Mouse (Mus musculus) liver, adult 2 months (tissue): ENCODE measurements around the gene Scn11a. TPM values are rescaled to one million over a fixed set of nuclear protein-coding genes. Genes with fewer than 3 reads are reported as not detected.
A peak's percentile ranks its signal among the peaks of the same experiment; 100 is the strongest.

Experiments
- DNase-seq: peaks from one replicate; pipeline ENCODE4 v3.0.0-alpha.2; 2011; ENCODE audit warnings: low read depth, low spot score; ENCODE audit errors: extremely low read depth
- H3K27ac ChIP-seq: fragments of 200-500 bp; replicated peaks from 2 replicates; pipeline ENCODE4 v1.5.1; 2012; ENCODE audit warnings: low read depth, mild to moderate bottlenecking, control low read depth, inconsistent platforms, low read length; ENCODE audit not compliant: insufficient read depth
- H3K27me3 ChIP-seq: fragments of 200-500 bp; 2 replicates; pipeline ENCODE4 v1.6.1; 2012; ENCODE audit warnings: mild to moderate bottlenecking, moderate library complexity, low read length, inconsistent platforms; ENCODE audit not compliant: control insufficient read depth, insufficient read depth
- H3K36me3 ChIP-seq: fragments of 200-500 bp; 2 replicates; pipeline ENCODE4 v1.6.1; 2012; ENCODE audit warnings: low read length, inconsistent platforms; ENCODE audit not compliant: control insufficient read depth, insufficient read depth
- H3K4me1 ChIP-seq: fragments of 200-500 bp; 2 replicates; pipeline ENCODE4 v1.6.1; 2011; ENCODE audit warnings: low read length; ENCODE audit not compliant: control insufficient read depth, insufficient read depth
- H3K4me3 ChIP-seq: fragments of 200-500 bp; 2 replicates; pipeline ENCODE4 v1.5.1; 2011; ENCODE audit warnings: low read depth, mild to moderate bottlenecking, control low read depth, low read length, moderate library complexity; ENCODE audit not compliant: insufficient read depth
- H3K79me2 ChIP-seq: fragments of 200-500 bp; 2 replicates; pipeline ENCODE4 v1.6.1; 2012; ENCODE audit warnings: inconsistent platforms, mild to moderate bottlenecking, low read length, moderate library complexity; ENCODE audit not compliant: control insufficient read depth, insufficient read depth
- H3K9ac ChIP-seq: fragments of 200-500 bp; 2 replicates; pipeline ENCODE4 v1.6.1; 2012; ENCODE audit warnings: low read depth, mild to moderate bottlenecking, control low read depth, inconsistent platforms, low read length
- CTCF ChIP-seq: fragments of 200-500 bp; IDR thresholded peaks from 2 replicates; pipeline ENCODE4 v1.5.1; 2011; ENCODE audit warnings: low read depth, low read length, control low read depth
- POLR2A ChIP-seq: fragments of 200-500 bp; IDR thresholded peaks from 2 replicates; pipeline ENCODE4 v1.6.1; 2011; ENCODE audit warnings: low read length, control low read depth; ENCODE audit not compliant: insufficient read depth; ENCODE audit errors: extremely low read depth
- WGBS: fragments of 180-500 bp; shearing (Covaris S2); methylation state at CpG from one replicate; pipeline ENCODE4 v1.1.7; 2018; 5-methylcytosine and 5-hydroxymethylcytosine counted together
- polyA plus RNA-seq: library from polyadenylated mRNA; depleted of rRNA; stranded (reverse); fragments of >200 nt; gene quantifications from 2 replicates; pipeline ENCODE4 v1.2.3, GENCODE M21; 2012
- total RNA-seq: library from RNA; depleted of rRNA; stranded (reverse); fragments of >200 nt; gene quantifications from 2 replicates; pipeline ENCODE4 v1.2.3, GENCODE M21; 2014

Gene Scn11a
- total and polyA plus RNA-seq, 2 experiments: not detected

- Histone ChIP-seq H3K4me1 (no peaks in the 10 kb centered on the region), H3K27ac (no peak overlapping the region), H3K4me3 (no peak overlapping the region), H3K79me2 (no peaks in the 10 kb centered on the region), H3K9ac (no peak overlapping the region), H3K36me3 (no peaks in the 10 kb centered on the region), H3K27me3 (no peaks in the 10 kb centered on the region)
- no peak for DNase-seq
- 58% methylated on average over 4 of the region's 4 CpGs for WGBS
- TF ChIP-seq CTCF: no peak
- no peak for TF ChIP-seq POLR2A
These were observed 30.8 kb downstream of the Scn11a start for GRCm38 (mm10) chr9:119794470-119794869.

- H3K4me3 ChIP-seq: no peak overlapping the region
- no peak overlapping the region for H3K9ac ChIP-seq
- TF ChIP-seq CTCF: peak; percentile 35
- no peak for TF ChIP-seq POLR2A
- H3K36me3 ChIP-seq: no peaks in the 10 kb centered on the region
- no peak overlapping the region for H3K27ac ChIP-seq
- H3K27me3 ChIP-seq: no peaks in the 10 kb centered on the region
- no peaks in the 10 kb centered on the region for H3K4me1 ChIP-seq
- no peaks in the 10 kb centered on the region for H3K79me2 ChIP-seq
- WGBS: 54% methylated on average over 9 of the region's 9 CpGs
- no peak for DNase-seq
These were observed 32.8 kb downstream of the Scn11a start for GRCm38 (mm10) chr9:119792505-119792904.

- Histone ChIP-seq H3K4me1 (no peaks in the 10 kb centered on the region), H3K4me3 (no peak overlapping the region), H3K79me2 (no peaks in the 10 kb centered on the region), H3K36me3 (no peaks in the 10 kb centered on the region), H3K27me3 (no peaks in the 10 kb centered on the region), H3K9ac (no peak overlapping the region), H3K27ac (no peak overlapping the region)
- WGBS: 85% methylated on average over 3 of the region's 3 CpGs
- TF ChIP-seq CTCF (no peak), POLR2A (no peak)
- no peak for DNase-seq
These were observed 44.4 kb downstream of the Scn11a start for GRCm38 (mm10) chr9:119780901-119781300.

GRCm38 (mm10) chr9:119776661-119777060, 48.6 kb downstream of the Scn11a start:
- TF ChIP-seq CTCF: no peak
- no peak for TF ChIP-seq POLR2A
- no peaks in the 10 kb centered on the region for H3K4me1 ChIP-seq
- H3K27me3 ChIP-seq: no peaks in the 10 kb centered on the region
- 57% methylated on average over 7 of the region's 7 CpGs for WGBS
- DNase-seq: no peak
- H3K9ac ChIP-seq: no peak overlapping the region
- H3K4me3 ChIP-seq: no peak overlapping the region
- no peaks in the 10 kb centered on the region for H3K36me3 ChIP-seq
- no peaks in the 10 kb centered on the region for H3K79me2 ChIP-seq
- H3K27ac ChIP-seq: no peak overlapping the region

GRCm38 (mm10) chr9:119768585-119768984, 56.7 kb downstream of the Scn11a start:
- no peak overlapping the region for H3K4me3 ChIP-seq
- peak; percentile 5 for DNase-seq
- H3K36me3 ChIP-seq: no peaks in the 10 kb centered on the region
- H3K9ac ChIP-seq: no peak overlapping the region
- peaks cover 3% of the 10 kb centered on the region; the same call in 1 of the 2 replicates for H3K27me3 ChIP-seq
- TF ChIP-seq CTCF (peak; percentile 55), POLR2A (no peak)
- no peaks in the 10 kb centered on the region for H3K4me1 ChIP-seq
- 40% methylated on average over 7 of the region's 7 CpGs for WGBS
- H3K27ac ChIP-seq: no peak overlapping the region
- no peaks in the 10 kb centered on the region for H3K79me2 ChIP-seq

- no peaks in the 10 kb centered on the region; the same call in 1 of the 2 replicates for H3K27me3 ChIP-seq
- H3K79me2 ChIP-seq: no peaks in the 10 kb centered on the region
- no peak for DNase-seq
- WGBS: 93% methylated on average over 3 of the region's 3 CpGs
- H3K27ac ChIP-seq: no peak overlapping the region
- H3K4me3 ChIP-seq: no peak overlapping the region
- no peaks in the 10 kb centered on the region for H3K4me1 ChIP-seq
- H3K9ac ChIP-seq: no peak overlapping the region
- H3K36me3 ChIP-seq: no peaks in the 10 kb centered on the region
- TF ChIP-seq CTCF (no peak; the same call in 1 of the 2 replicates), POLR2A (no peak)
These were observed 65.0 kb downstream of the Scn11a start for GRCm38 (mm10) chr9:119760226-119760625.

- no peak overlapping the region for H3K27ac ChIP-seq
- H3K79me2 ChIP-seq: no peaks in the 10 kb centered on the region
- H3K9ac ChIP-seq: no peak overlapping the region
- TF ChIP-seq CTCF: no peak
- TF ChIP-seq POLR2A: no peak
- no peaks in the 10 kb centered on the region for H3K4me1 ChIP-seq
- no peak for DNase-seq
- no peak overlapping the region for H3K4me3 ChIP-seq
- no peaks in the 10 kb centered on the region for H3K36me3 ChIP-seq
- WGBS: 90% methylated on average over 1 of the region's 1 CpGs
- H3K27me3 ChIP-seq: no peaks in the 10 kb centered on the region; the same call in 1 of the 2 replicates
These were observed 65.8 kb downstream of the Scn11a start for GRCm38 (mm10) chr9:119759457-119759856.
